Mouse (Mus musculus) brown adipose tissue, adult 24 weeks (tissue): Measurements from ENCODE around the gene Fnip2. TPM values are rescaled to one million over a fixed set of nuclear protein-coding genes. Genes with fewer than 3 reads are reported as not detected.

ENCODE experiments used
- H3K27ac ChIP-seq: fragments of 200-500 bp; replicated peaks from 2 replicates; pipeline ENCODE4 v1.5.1; 2012; ENCODE audit warnings: low read depth, mild to moderate bottlenecking, low read length
- H3K4me1 ChIP-seq: fragments of 200-500 bp; 2 replicates; pipeline ENCODE4 v1.6.1; 2012; ENCODE audit warnings: low read length, mixed read lengths; ENCODE audit not compliant: control insufficient read depth, insufficient read depth, insufficient read length
- H3K4me3 ChIP-seq: fragments of 200-500 bp; 2 replicates; pipeline ENCODE4 v1.5.1; 2012; ENCODE audit warnings: low read depth, mild to moderate bottlenecking, low read length, moderate library complexity; ENCODE audit not compliant: insufficient read depth
- polyA plus RNA-seq: library from polyadenylated mRNA; stranded (reverse); fragments of >200 nt; gene quantifications from 2 replicates; pipeline ENCODE4 v1.2.4, GENCODE M21; 2012; ENCODE audit not compliant: missing spikeins, insufficient read depth, insufficient read length

Gene Fnip2
- polyA plus RNA-seq, 1 experiment = 4.2 TPM

DNA sequence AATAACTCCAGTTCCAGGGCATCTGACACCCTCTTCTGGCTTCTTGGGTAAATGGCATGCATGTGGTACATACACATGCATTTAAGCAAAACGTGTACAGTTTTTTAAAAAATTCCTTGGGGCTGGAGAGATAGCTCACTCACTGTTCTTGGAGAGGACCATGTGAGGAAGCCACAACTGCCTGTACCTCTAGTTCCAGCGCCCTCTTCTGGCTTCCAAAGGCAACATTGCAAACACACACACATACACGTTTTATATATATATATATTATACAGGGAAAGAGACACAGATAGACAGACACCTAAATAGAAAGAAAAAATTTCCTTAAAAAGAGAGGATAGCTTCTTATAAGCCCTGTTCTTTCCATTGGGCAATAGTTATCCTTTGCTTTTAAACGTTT lies 123.7 kb downstream of the Fnip2 start:
- no peak overlapping the region for H3K27ac ChIP-seq
- no peak overlapping the region for H3K4me3 ChIP-seq

DNA sequence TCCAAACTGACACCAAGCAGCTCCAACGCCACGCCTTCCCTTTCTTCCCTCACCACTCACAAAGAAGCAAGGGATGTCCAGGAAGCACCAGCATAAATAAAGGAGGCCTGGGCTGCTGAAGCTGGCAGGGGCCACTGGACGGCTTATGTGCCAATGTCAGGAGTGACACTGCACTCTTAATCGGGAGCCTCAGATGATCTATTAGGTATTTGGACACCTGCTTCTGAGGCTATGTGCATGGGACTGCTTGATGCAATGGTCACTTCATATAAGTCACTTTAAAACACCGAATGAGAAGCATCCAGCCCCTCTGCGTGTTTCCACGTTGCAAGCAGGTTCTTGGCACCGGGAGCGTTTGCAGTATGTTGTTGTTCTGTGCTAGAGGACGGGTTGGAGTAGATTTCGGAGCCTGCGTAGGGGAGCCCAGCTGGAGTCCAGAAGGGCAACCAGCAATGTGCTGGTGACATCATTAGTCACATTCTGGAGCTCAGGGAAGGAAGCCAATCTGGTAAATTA lies 126.6 kb downstream of the Fnip2 start:
- no peaks in the 10 kb centered on the region for H3K4me1 ChIP-seq
- no peak overlapping the region for H3K4me3 ChIP-seq
- no peak overlapping the region for H3K27ac ChIP-seq

More for the DNA sequence above, 123.7 kb downstream of the Fnip2 start:
- H3K4me1 ChIP-seq = no peaks in the 10 kb centered on the region

DNA sequence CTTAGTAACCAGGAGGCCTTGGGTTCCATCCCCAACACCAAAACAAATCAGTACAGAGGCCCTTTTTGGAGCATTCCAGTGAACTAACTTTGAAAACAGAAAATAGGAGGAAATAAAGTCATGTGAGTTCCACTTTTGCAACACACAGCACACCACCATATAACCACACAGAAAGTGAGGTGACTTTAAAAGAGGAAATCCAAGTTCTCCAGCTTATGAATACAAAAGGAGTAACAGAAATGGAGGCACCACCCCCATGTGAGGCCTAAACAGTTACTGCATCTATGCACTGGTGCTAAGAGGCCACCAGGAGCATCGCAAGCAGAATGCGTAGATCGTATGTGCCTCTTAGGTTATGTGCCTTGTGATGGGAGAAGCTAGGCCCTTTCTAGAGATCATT lies 129.3 kb downstream of the Fnip2 start:
- Histone ChIP-seq H3K4me1 (no peaks in the 10 kb centered on the region), H3K4me3 (no peak overlapping the region), H3K27ac (no peak overlapping the region)

DNA sequence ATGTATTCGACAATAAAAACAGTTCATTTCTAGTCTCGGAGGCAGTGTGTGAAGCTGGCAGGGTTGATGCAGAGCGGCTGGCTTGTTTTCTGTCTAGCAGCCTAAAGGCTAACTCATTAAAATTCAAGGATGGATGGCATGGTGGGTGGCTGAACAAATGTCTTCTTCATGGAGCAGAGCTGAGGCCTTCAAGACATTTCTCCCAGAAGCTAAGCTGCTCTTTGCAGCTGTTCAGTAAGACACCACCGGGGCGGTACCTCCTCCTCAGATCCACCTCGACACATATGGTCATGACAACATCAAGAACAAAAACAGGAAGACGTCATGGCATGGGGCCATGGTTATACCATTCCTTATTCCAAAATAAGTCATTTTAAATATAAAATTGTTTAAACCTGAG lies 131.4 kb downstream of the Fnip2 start:
- H3K27ac ChIP-seq = no peak overlapping the region
- no peak overlapping the region for H3K4me3 ChIP-seq
- no peaks in the 10 kb centered on the region for H3K4me1 ChIP-seq

- Histone ChIP-seq H3K4me3 (no peak overlapping the region), H3K27ac (no peak overlapping the region), H3K4me1 (no peaks in the 10 kb centered on the region)
Observed at GRCm38 (mm10) chr3:79434985-79435384, 132.6 kb downstream of the Fnip2 start.

- no peaks in the 10 kb centered on the region for H3K4me1 ChIP-seq
- no peak overlapping the region for H3K27ac ChIP-seq
- no peak overlapping the region for H3K4me3 ChIP-seq
Observed at GRCm38 (mm10) chr3:79434436-79434835, 133.2 kb downstream of the Fnip2 start.

DNA sequence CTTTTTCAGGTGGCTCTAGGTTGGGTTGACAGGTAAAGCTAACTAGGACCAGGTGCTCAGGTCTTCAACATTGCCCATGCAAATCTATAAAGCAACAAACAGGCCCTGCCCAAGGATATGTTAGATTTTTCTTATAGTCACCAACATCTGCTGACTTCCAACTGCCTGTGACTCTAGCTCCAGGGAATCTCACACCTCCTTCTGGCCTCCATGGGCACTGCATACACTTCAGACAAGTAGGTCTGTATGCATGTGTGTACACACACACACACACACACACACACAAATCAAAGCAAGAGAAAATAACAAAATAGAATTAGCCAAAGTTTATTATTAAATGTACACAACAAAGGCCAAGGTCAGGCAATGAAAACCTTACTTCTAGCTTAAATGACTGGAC lies 134.0 kb downstream of the Fnip2 start:
- Histone ChIP-seq H3K27ac (no peak overlapping the region), H3K4me3 (no peak overlapping the region), H3K4me1 (no peaks in the 10 kb centered on the region)

- Histone ChIP-seq H3K4me1 (no peaks in the 10 kb centered on the region), H3K27ac (no peak overlapping the region)
Observed at GRCm38 (mm10) chr3:79425441-79425840, 142.2 kb downstream of the Fnip2 start.

GRCm38 (mm10) chr3:79418921-79419320 lies 148.7 kb downstream of the Fnip2 start:
- no peak overlapping the region for H3K4me3 ChIP-seq
- no peak overlapping the region for H3K27ac ChIP-seq
- H3K4me1 ChIP-seq = no peaks in the 10 kb centered on the region

More at GRCm38 (mm10) chr3:79425441-79425840, 142.2 kb downstream of the Fnip2 start:
- H3K4me3 ChIP-seq = no peak overlapping the region

DNA sequence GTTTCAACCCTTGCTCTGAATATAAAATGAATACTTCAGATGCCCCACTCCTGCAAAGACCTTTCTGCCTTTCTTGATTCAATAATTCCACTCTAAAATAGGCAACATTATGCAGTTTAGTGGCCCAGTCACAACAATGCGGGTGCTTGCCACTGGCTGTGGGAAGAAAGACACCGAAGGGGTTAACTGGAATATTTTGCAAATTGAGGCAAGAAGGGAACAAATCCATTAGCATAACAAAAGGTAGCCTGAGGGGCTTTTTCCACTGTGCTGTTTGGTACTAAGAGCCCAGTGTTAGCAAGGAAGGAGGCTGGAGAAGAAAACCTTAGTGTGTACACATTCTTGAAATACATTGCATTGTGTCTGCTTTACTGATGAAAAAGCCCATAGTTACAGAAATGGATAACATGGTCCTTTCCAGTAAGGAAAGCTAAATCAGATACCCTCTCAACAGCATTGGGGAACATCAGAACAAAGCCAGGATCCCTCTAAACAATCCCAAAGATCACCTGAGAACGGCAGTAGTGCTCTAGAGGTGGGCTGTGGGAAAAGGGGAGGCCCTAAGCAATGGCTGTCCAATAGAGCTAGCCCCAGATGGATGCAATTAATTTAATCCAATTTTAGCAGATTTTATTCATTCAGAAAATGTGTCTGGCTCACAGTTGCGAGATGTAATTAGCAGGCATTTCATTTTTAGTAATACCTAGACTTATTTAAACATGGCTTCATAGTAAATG lies 150.5 kb downstream of the Fnip2 start:
- Histone ChIP-seq H3K4me1 (no peaks in the 10 kb centered on the region), H3K4me3 (no peak overlapping the region), H3K27ac (no peak overlapping the region)

GRCm38 (mm10) chr3:79415929-79416328 lies 151.7 kb downstream of the Fnip2 start:
- no peak overlapping the region for H3K4me3 ChIP-seq
- no peak overlapping the region for H3K27ac ChIP-seq
- H3K4me1 ChIP-seq = peaks cover 4% of the 10 kb centered on the region; the same call in 1 of the 2 replicates

GRCm38 (mm10) chr3:79415081-79415480 lies 152.5 kb downstream of the Fnip2 start:
- Histone ChIP-seq H3K4me3 (no peak overlapping the region), H3K4me1 (peaks cover 4% of the 10 kb centered on the region; the same call in 1 of the 2 replicates), H3K27ac (no peak overlapping the region)

DNA sequence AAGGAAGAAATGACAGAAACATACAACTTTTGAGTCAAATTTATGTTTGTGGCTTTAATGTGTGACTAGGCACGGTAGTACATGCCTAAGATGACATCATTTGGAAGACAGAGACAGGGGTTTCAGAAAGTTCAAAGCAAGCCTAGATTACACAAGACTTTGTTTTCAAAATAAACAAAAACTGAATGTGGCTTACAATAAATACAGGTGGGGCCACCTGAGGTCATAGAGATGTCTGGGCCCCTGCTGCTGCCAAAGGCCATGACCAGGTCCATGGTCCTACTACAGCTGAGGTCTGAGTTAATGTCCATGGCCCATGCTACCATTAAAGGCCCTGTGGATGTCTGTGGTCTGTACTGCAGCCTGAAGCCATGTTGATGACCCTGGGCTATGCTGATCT lies 154.1 kb downstream of the Fnip2 start:
- Histone ChIP-seq H3K4me3 (no peak overlapping the region), H3K27ac (no peak overlapping the region)

GRCm38 (mm10) chr3:79411666-79412065 lies 155.9 kb downstream of the Fnip2 start:
- H3K4me3 ChIP-seq = no peak overlapping the region
- H3K27ac ChIP-seq = no peak overlapping the region
- peaks cover 4% of the 10 kb centered on the region; the same call in 1 of the 2 replicates for H3K4me1 ChIP-seq

More for the DNA sequence above, 154.1 kb downstream of the Fnip2 start:
- H3K4me1 ChIP-seq = peaks cover 4% of the 10 kb centered on the region; the same call in 1 of the 2 replicates

DNA sequence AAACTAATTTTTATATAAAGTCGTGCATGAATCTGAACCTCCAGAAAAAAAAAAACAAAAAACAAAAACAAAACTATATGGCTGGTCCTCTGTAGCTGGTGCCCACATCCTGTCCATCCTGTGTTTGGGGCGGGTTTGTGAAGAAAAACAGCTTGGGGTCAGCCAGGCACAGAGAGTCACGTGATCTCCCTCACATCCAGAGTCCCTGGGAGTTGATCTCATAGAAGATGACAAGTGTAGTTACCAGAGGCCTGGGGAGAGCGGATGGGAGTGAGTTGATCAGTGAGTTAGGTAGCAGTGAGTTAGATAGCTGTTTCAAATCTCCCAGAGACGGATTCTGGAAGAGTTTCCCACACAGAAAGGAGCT lies 157.0 kb downstream of the Fnip2 start:
- Histone ChIP-seq H3K4me3 (no peak overlapping the region), H3K27ac (no peak overlapping the region), H3K4me1 (peaks cover 4% of the 10 kb centered on the region; the same call in 1 of the 2 replicates)
